Mouse (Mus musculus): Measurements from ENCODE around the gene Mzf1. TPM values are rescaled to one million over a fixed set of nuclear protein-coding genes. Genes with fewer than 3 reads are reported as not detected.

Gene Mzf1
- total and polyA plus RNA-seq, 3 experiments = 0.77 to 2.4 TPM; not detected in 1

DNA sequence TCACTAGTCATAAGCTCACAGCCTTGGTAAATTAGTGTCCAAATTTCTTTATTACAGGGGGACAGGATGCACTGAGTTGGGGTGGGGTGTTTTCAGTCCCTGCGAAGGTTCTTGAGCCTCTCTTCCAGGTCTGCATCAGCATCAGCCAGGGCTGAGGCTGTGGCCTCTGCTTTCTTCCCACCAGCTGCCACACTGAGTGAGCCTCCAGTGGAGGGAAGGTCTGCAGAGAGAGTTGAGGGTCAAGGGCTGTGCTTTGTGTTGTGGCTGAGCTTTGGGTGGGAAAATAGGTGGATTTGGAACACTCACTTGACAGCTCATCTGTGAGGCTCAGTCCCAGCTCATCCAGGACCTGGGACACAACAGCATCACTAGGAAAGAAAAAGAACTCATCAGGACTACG is 22.6 kb downstream of the Mzf1 start:
- Histone ChIP-seq H3K27me3 (ENCODE audit: control insufficient read depth in 1 of 2, insufficient read depth in 2 of 2, low read length in 2 of 2) (no peaks in the 10 kb centered on the region), H3K4me3 (ENCODE audit: control insufficient read depth in 1 of 2, insufficient read depth in 1 of 2, low read depth in 2 of 2, low read length in 2 of 2) (no peak overlapping the region), H3K79me2 (ENCODE audit: control insufficient read depth, insufficient read depth, low read length, poor library complexity) (peaks cover 21% of the 10 kb centered on the region), H3K9me3 (replicated peaks; ENCODE audit: insufficient read depth, low read length) (no peaks in the 10 kb centered on the region), H3K4me1 (ENCODE audit: control insufficient read depth in 1 of 2, insufficient read depth in 2 of 2, low read length in 2 of 2) (peaks cover 0 to 21% of the 10 kb centered on the region in 2 experiments; a peak in 1 of 4 replicates), H3K36me3 (ENCODE audit: control insufficient read depth in 1 of 2, insufficient read depth in 2 of 2, low read length in 2 of 2) (peaks cover 11 to 19% of the 10 kb centered on the region in 2 experiments), H3K27ac (ENCODE audit: control insufficient read depth, low read depth, low read length) (no peak overlapping the region), H3K9ac (ENCODE audit: control insufficient read depth, low read depth, low read length, poor library complexity, severe bottlenecking) (no peak overlapping the region)
- TF ChIP-seq POLR2AphosphoS2 (IDR thresholded peaks at IDR 0.05; ENCODE audit: low read length) = peak; percentile 11; the same call in 1 of the 2 replicates
- TF ChIP-seq ELF1 (IDR thresholded peaks at IDR 0.05; ENCODE audit: low read depth, low read length) = no peak
- 0 out of 2 replicates have a peak, but pooled peaks have one; percentile 40 for TF ChIP-seq ZMIZ1 (IDR thresholded peaks at IDR 0.05; ENCODE audit: low read depth, low read length)
- TF ChIP-seq CHD2 (IDR thresholded peaks at IDR 0.05; ENCODE audit: low read length) = no peak
- TF ChIP-seq MYB (IDR thresholded peaks at IDR 0.05; ENCODE audit: low read depth, low read length) = no peak
- no peak for DNase-seq (ENCODE audit: low read depth, low spot score)

DNA sequence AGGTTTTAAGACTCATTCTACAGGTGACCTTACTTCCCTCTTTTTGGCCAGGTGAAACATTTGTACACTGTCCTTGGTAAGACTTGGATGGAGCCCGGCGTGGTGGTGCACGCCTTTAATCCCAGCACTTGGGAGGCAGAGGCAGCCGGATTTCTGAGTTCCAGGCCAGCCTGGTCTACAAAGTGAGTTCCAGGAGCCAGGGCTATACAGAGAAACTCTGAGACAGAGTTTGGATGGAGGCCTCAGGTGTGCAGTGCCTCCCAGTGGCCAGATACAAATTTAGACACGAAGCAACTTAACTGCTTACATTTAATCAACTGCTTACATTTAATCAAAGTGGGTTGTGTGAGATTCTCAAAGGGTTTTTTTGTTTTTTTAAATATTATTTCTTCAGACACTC is 23.5 kb downstream of the Mzf1 start:
- peaks cover 20% of the 10 kb centered on the region for H3K79me2 ChIP-seq (ENCODE audit: control insufficient read depth, insufficient read depth, low read length, poor library complexity)
- no peak overlapping the region for H3K4me3 ChIP-seq (ENCODE audit: control insufficient read depth in 1 of 2, insufficient read depth in 1 of 2, low read depth in 2 of 2, low read length in 2 of 2)
- TF ChIP-seq RCOR1 (IDR thresholded peaks at IDR 0.05; ENCODE audit: low read depth, low read length) (no peak), CTCF (IDR thresholded peaks at IDR 0.05 in 2 of 3, conservative IDR thresholded peaks at IDR 0.05 in 1 of 3; ENCODE audit: control insufficient read depth in 1 of 3, insufficient read depth in 1 of 3, low read depth in 2 of 3, low read length in 3 of 3, poor library complexity in 1 of 3, severe bottlenecking in 1 of 3) (peak; percentile 39 to 54 (median 50)), POLR2AphosphoS2 (IDR thresholded peaks at IDR 0.05; ENCODE audit: low read length) (0 out of 2 replicates have a peak, but pooled peaks have one; percentile 16), RAD21 (IDR thresholded peaks at IDR 0.05; ENCODE audit: low read depth, low read length) (peak; percentile 9), NELFE (IDR thresholded peaks at IDR 0.05; ENCODE audit: low read depth, low read length) (no peak), ZMIZ1 (IDR thresholded peaks at IDR 0.05; ENCODE audit: low read depth, low read length) (0 out of 2 replicates have a peak, but pooled peaks have one; percentile 13)
- H3K36me3 ChIP-seq (ENCODE audit: control insufficient read depth in 1 of 2, insufficient read depth in 2 of 2, low read length in 2 of 2) = peaks cover 18 to 27% of the 10 kb centered on the region in 2 experiments
- H3K27ac ChIP-seq (ENCODE audit: control insufficient read depth, low read depth, low read length) = no peak overlapping the region
- no peaks in the 10 kb centered on the region for H3K27me3 ChIP-seq (ENCODE audit: control insufficient read depth in 1 of 2, insufficient read depth in 2 of 2, low read length in 2 of 2)
- H3K9ac ChIP-seq (ENCODE audit: control insufficient read depth, low read depth, low read length, poor library complexity, severe bottlenecking) = no peak overlapping the region
- no peaks in the 10 kb centered on the region for H3K9me3 ChIP-seq (replicated peaks; ENCODE audit: insufficient read depth, low read length)
- DNase-seq (ENCODE audit: low read depth, low spot score) = peak; percentile 56
- peaks cover 0 to 25% of the 10 kb centered on the region in 2 experiments; a peak in 1 of 4 replicates for H3K4me1 ChIP-seq (ENCODE audit: control insufficient read depth in 1 of 2, insufficient read depth in 2 of 2, low read length in 2 of 2)

DNA sequence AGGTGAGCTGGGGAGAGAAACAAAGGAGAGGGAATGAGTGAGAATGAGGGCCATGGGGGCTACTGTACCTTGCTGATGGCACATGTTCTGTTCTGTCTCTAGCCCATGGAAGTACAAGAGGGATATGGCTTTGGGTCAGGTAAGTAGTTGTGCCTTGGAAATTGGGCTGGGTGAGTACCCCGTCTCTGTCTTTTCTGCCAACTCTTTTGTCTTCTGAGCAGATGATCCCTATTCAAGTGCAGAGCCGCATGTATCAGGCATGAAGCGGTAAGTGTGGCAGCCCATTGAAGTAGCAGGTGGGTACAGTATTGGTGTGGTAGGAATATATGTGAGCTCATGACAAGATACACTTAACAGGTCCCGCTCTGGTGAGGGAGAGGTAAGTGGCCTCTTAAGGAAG is 25.6 kb downstream of the Mzf1 start:
- no peak overlapping the region for H3K27ac ChIP-seq (ENCODE audit: control insufficient read depth, low read depth, low read length)
- H3K9ac ChIP-seq (ENCODE audit: control insufficient read depth, low read depth, low read length, poor library complexity, severe bottlenecking) = no peak overlapping the region
- no peak for TF ChIP-seq EP300 (IDR thresholded peaks at IDR 0.05; ENCODE audit: low read depth in 1 of 2, low read length in 2 of 2)
- TF ChIP-seq KAT2A (conservative IDR thresholded peaks at IDR 0.05; ENCODE audit: low read depth, low read length) = no peak
- TF ChIP-seq MEF2A (IDR thresholded peaks at IDR 0.05; ENCODE audit: extremely low read depth, insufficient replicate concordance, low read depth, low read length, poor library complexity, severe bottlenecking) = no peak
- TF ChIP-seq JUND (IDR thresholded peaks at IDR 0.05; ENCODE audit: low read depth, low read length) = no peak
- TF ChIP-seq MAZ (IDR thresholded peaks at IDR 0.05; ENCODE audit: low read depth, low read length) = no peak
- TF ChIP-seq POLR2AphosphoS2 (IDR thresholded peaks at IDR 0.05; ENCODE audit: low read length) = no peak
- no peak for TF ChIP-seq USF1 (IDR thresholded peaks at IDR 0.05; ENCODE audit: low read depth, low read length)
- TF ChIP-seq USF2 (IDR thresholded peaks at IDR 0.05; ENCODE audit: borderline replicate concordance in 1 of 2, insufficient read depth in 1 of 2, low read depth in 1 of 2, low read length in 2 of 2) = no peak
- no peak for TF ChIP-seq TAL1 (IDR thresholded peaks at IDR 0.05; ENCODE audit: low read length)
- no peak for TF ChIP-seq MAFK (IDR thresholded peaks at IDR 0.05; ENCODE audit: borderline replicate concordance, low read depth, low read length)
- no peak for TF ChIP-seq POLR2AphosphoS5 (IDR thresholded peaks at IDR 0.05; ENCODE audit: borderline replicate concordance, low read depth, low read length)
- no peak for TF ChIP-seq NELFE (IDR thresholded peaks at IDR 0.05; ENCODE audit: low read depth, low read length)
- no peak for TF ChIP-seq GABPA (IDR thresholded peaks at IDR 0.05; ENCODE audit: low read depth, low read length)
- no peak for TF ChIP-seq CTCF (IDR thresholded peaks at IDR 0.05 in 2 of 3, conservative IDR thresholded peaks at IDR 0.05 in 1 of 3; ENCODE audit: control insufficient read depth in 1 of 3, insufficient read depth in 1 of 3, low read depth in 2 of 3, low read length in 3 of 3, poor library complexity in 1 of 3, severe bottlenecking in 1 of 3)
- no peak for TF ChIP-seq MAX (IDR thresholded peaks at IDR 0.05; ENCODE audit: low read length)
- TF ChIP-seq MYB (IDR thresholded peaks at IDR 0.05; ENCODE audit: low read depth, low read length) = no peak
- no peak for TF ChIP-seq ETS1 (IDR thresholded peaks at IDR 0.05; ENCODE audit: low read depth, low read length)
- peaks cover 18 to 32% of the 10 kb centered on the region in 2 experiments for H3K36me3 ChIP-seq (ENCODE audit: control insufficient read depth in 1 of 2, insufficient read depth in 2 of 2, low read length in 2 of 2)
- no peak overlapping the region for H3K4me3 ChIP-seq (ENCODE audit: control insufficient read depth in 1 of 2, insufficient read depth in 1 of 2, low read depth in 2 of 2, low read length in 2 of 2)
- no peaks in the 10 kb centered on the region for H3K27me3 ChIP-seq (ENCODE audit: control insufficient read depth in 1 of 2, insufficient read depth in 2 of 2, low read length in 2 of 2)
- DNase-seq (ENCODE audit: low read depth, low spot score) = no peak
- H3K79me2 ChIP-seq (ENCODE audit: control insufficient read depth, insufficient read depth, low read length, poor library complexity) = peaks cover 34% of the 10 kb centered on the region
- H3K9me3 ChIP-seq (replicated peaks; ENCODE audit: insufficient read depth, low read length) = no peaks in the 10 kb centered on the region
- peaks cover 2 to 27% of the 10 kb centered on the region in 2 experiments; a peak in 3 of 4 replicates for H3K4me1 ChIP-seq (ENCODE audit: control insufficient read depth in 1 of 2, insufficient read depth in 2 of 2, low read length in 2 of 2)
